Mouse (Mus musculus) forebrain, embryonic 13.5 days (tissue): Measurements from ENCODE around the gene Atp5j2. TPM values are rescaled to one million over a fixed set of nuclear protein-coding genes. Genes with fewer than 3 reads are reported as not detected.

Source experiments
- ATAC-seq: fragments of 200-750 bp; cut with Nextera tagmentation; 2 replicates; pipeline ENCODE4 v1.8.0; 2017
- H3K27ac ChIP-seq: fragments of 300-500 bp; sonication (generic); 2 replicates; pipeline ENCODE4 v1.5.1; 2015; ENCODE audit warnings: inconsistent platforms, mild to moderate bottlenecking, moderate library complexity
- H3K27me3 ChIP-seq: fragments of 300-500 bp; sonication (generic); 2 replicates; pipeline ENCODE4 v1.6.1; 2015; ENCODE audit warnings: mild to moderate bottlenecking, inconsistent platforms
- H3K36me3 ChIP-seq: fragments of 300-500 bp; sonication (generic); 2 replicates; pipeline ENCODE4 v1.6.1; 2015; ENCODE audit warnings: mild to moderate bottlenecking, inconsistent platforms; ENCODE audit not compliant: poor library complexity, severe bottlenecking
- H3K4me1 ChIP-seq: fragments of 300-500 bp; sonication (generic); 2 replicates; pipeline ENCODE4 v1.6.1; 2015; ENCODE audit warnings: inconsistent platforms
- H3K4me2 ChIP-seq: fragments of 300-500 bp; sonication (generic); 2 replicates; pipeline ENCODE4 v1.6.1; 2015; ENCODE audit warnings: inconsistent platforms, mild to moderate bottlenecking, moderate library complexity
- H3K4me3 ChIP-seq: fragments of 300-500 bp; sonication (generic); 2 replicates; pipeline ENCODE4 v1.5.1; 2015; ENCODE audit warnings: mild to moderate bottlenecking, inconsistent platforms
- H3K9ac ChIP-seq: fragments of 300-500 bp; sonication (generic); 2 replicates; pipeline ENCODE4 v1.6.1; 2015; ENCODE audit warnings: mild to moderate bottlenecking, inconsistent platforms
- H3K9me3 ChIP-seq: fragments of 300-500 bp; sonication (generic); replicated peaks from 2 replicates; pipeline ENCODE4 v1.6.1; 2016; ENCODE audit warnings: inconsistent platforms
- WGBS: fragments of 180-500 bp; shearing (Covaris S2); methylation state at CpG from one replicate; pipeline ENCODE4 v1.1.7; 2015; 5-methylcytosine and 5-hydroxymethylcytosine counted together
- polyA plus RNA-seq: library from polyadenylated mRNA; unstranded; fragments of >200 nt; fragmentation: Nextera tagmentation; extraction: Ambion mirVana; gene quantifications from 2 replicates; pipeline ENCODE4 v1.2.1, GENCODE M21; 2015

Gene Atp5j2
- polyA plus RNA-seq, 1 experiment from 2014 or later, result 745 TPM

- WGBS, result under 1% methylated on average over 41 of the region's 41 CpGs
- peak overlapping the region; percentile 89 for H3K4me3 ChIP-seq
- H3K27me3 ChIP-seq, result no peaks in the 10 kb centered on the region
- H3K9me3 ChIP-seq, result no peaks in the 10 kb centered on the region
- peak overlapping the region; percentile 80 for H3K27ac ChIP-seq
- peak; percentile 89 for ATAC-seq
- H3K36me3 ChIP-seq, result peaks cover 44% of the 10 kb centered on the region
- peak overlapping the region; percentile 90 for H3K4me2 ChIP-seq
- peaks cover 21% of the 10 kb centered on the region for H3K4me1 ChIP-seq
- H3K9ac ChIP-seq, result peak overlapping the region; percentile 96
Measured at GRCm38 (mm10) chr5:145190875-145191798, 725 bp downstream of the Atp5j2 start.

- Histone ChIP-seq H3K4me2 (peak overlapping the region; percentile 90), H3K4me1 (peaks cover 21% of the 10 kb centered on the region), H3K36me3 (peaks cover 44% of the 10 kb centered on the region), H3K9me3 (no peaks in the 10 kb centered on the region), H3K27ac (no peak overlapping the region), H3K9ac (peak overlapping the region; percentile 96), H3K27me3 (no peaks in the 10 kb centered on the region), H3K4me3 (peak overlapping the region; percentile 89)
- WGBS, result 57% methylated on average over 5 of the region's 5 CpGs
- ATAC-seq, result no peak
Measured at GRCm38 (mm10) chr5:145190373-145190772, 1.5 kb downstream of the Atp5j2 start.

GRCm38 (mm10) chr5:145189416-145189815 is 2.4 kb downstream of the Atp5j2 start:
- peaks cover 43% of the 10 kb centered on the region for H3K36me3 ChIP-seq
- no peaks in the 10 kb centered on the region for H3K9me3 ChIP-seq
- peaks cover 21% of the 10 kb centered on the region for H3K4me1 ChIP-seq
- ATAC-seq, result no peak
- H3K4me3 ChIP-seq, result no peak overlapping the region
- H3K27me3 ChIP-seq, result no peaks in the 10 kb centered on the region
- no peak overlapping the region for H3K27ac ChIP-seq
- WGBS, result 97% methylated on average over 6 of the region's 6 CpGs
- peak overlapping the region; percentile 90 for H3K4me2 ChIP-seq
- no peak overlapping the region for H3K9ac ChIP-seq

- ATAC-seq, result no peak
- peaks cover 9% of the 10 kb centered on the region for H3K4me1 ChIP-seq
- H3K4me2 ChIP-seq, result no peak overlapping the region
- peaks cover 74% of the 10 kb centered on the region for H3K36me3 ChIP-seq
- no peak overlapping the region for H3K27ac ChIP-seq
- no peaks in the 10 kb centered on the region for H3K9me3 ChIP-seq
- no peak overlapping the region for H3K4me3 ChIP-seq
- WGBS, result 92% methylated on average over 2 of the region's 2 CpGs
- no peak overlapping the region for H3K9ac ChIP-seq
- H3K27me3 ChIP-seq, result no peaks in the 10 kb centered on the region
Measured at GRCm38 (mm10) chr5:145185244-145185643, 6.6 kb downstream of the Atp5j2 start.

- H3K36me3 ChIP-seq, result peaks cover 100% of the 10 kb centered on the region
- WGBS, result 81% methylated on average over 18 of the region's 18 CpGs
- H3K27ac ChIP-seq, result no peak overlapping the region
- no peaks in the 10 kb centered on the region for H3K4me1 ChIP-seq
- H3K4me3 ChIP-seq, result no peak overlapping the region
- no peak for ATAC-seq
- no peak overlapping the region for H3K9ac ChIP-seq
- H3K27me3 ChIP-seq, result no peaks in the 10 kb centered on the region
- no peak overlapping the region for H3K4me2 ChIP-seq
- H3K9me3 ChIP-seq, result no peaks in the 10 kb centered on the region
Measured at GRCm38 (mm10) chr5:145178461-145178980, 13.3 kb downstream of the Atp5j2 start.

- peak overlapping the region; percentile 75 for H3K27ac ChIP-seq
- H3K9me3 ChIP-seq, result no peaks in the 10 kb centered on the region
- H3K36me3 ChIP-seq, result peaks cover 52% of the 10 kb centered on the region
- peak; percentile 77 for ATAC-seq
- WGBS, result under 1% methylated on average over 27 of the region's 28 CpGs
- H3K4me3 ChIP-seq, result peak overlapping the region; percentile 95
- peaks cover 22% of the 10 kb centered on the region for H3K4me1 ChIP-seq
- peak overlapping the region; percentile 97 for H3K4me2 ChIP-seq
- H3K27me3 ChIP-seq, result no peaks in the 10 kb centered on the region
- peak overlapping the region; percentile 96 for H3K9ac ChIP-seq
Measured at GRCm38 (mm10) chr5:145167306-145167661, 24.6 kb downstream of the Atp5j2 start.

GRCm38 (mm10) chr5:145166536-145167305 is 25.1 kb downstream of the Atp5j2 start, which contains the start of the genes Ptcd1 and Cpsf4:
TSS of gene Ptcd1 (minus strand) at chr5:145167108.
TSS of gene Cpsf4 (plus strand) at chr5:145167213.
- H3K27me3 ChIP-seq, result no peaks in the 10 kb centered on the region
- H3K4me1 ChIP-seq, result peaks cover 22% of the 10 kb centered on the region
- peak; percentile 97 for ATAC-seq
- H3K9me3 ChIP-seq, result no peaks in the 10 kb centered on the region
- H3K36me3 ChIP-seq, result peaks cover 51% of the 10 kb centered on the region
- peak within 1 kb of the TSS; percentile 75 for H3K27ac ChIP-seq
- H3K9ac ChIP-seq, result peak within 1 kb of the TSS; percentile 96
- H3K4me3 ChIP-seq, result peak within 1 kb of the TSS; percentile 95
- under 1% methylated on average over 42 of the region's 51 CpGs for WGBS
- peak within 1 kb of the TSS; percentile 97 for H3K4me2 ChIP-seq

- Histone ChIP-seq H3K9me3 (no peaks in the 10 kb centered on the region), H3K4me2 (no peak overlapping the region), H3K27me3 (no peaks in the 10 kb centered on the region), H3K36me3 (peaks cover 51% of the 10 kb centered on the region), H3K4me3 (no peak overlapping the region), H3K9ac (no peak overlapping the region), H3K4me1 (peaks cover 22% of the 10 kb centered on the region), H3K27ac (no peak overlapping the region)
- 89% methylated on average over 15 of the region's 15 CpGs for WGBS
- ATAC-seq, result no peak
Measured at GRCm38 (mm10) chr5:145165184-145165583, 26.7 kb downstream of the Atp5j2 start.

GRCm38 (mm10) chr5:145164710-145165109 is 27.2 kb downstream of the Atp5j2 start:
- WGBS, result 69% methylated on average over 3 of the region's 3 CpGs
- no peak overlapping the region for H3K27ac ChIP-seq
- no peaks in the 10 kb centered on the region for H3K27me3 ChIP-seq
- H3K36me3 ChIP-seq, result peaks cover 53% of the 10 kb centered on the region
- H3K9ac ChIP-seq, result no peak overlapping the region
- H3K4me1 ChIP-seq, result peaks cover 22% of the 10 kb centered on the region
- no peaks in the 10 kb centered on the region for H3K9me3 ChIP-seq
- H3K4me3 ChIP-seq, result no peak overlapping the region
- H3K4me2 ChIP-seq, result no peak overlapping the region
- ATAC-seq, result no peak

- H3K4me3 ChIP-seq, result no peak overlapping the region
- H3K9me3 ChIP-seq, result no peaks in the 10 kb centered on the region
- WGBS, result 91% methylated on average over 14 of the region's 14 CpGs
Measured at GRCm38 (mm10) chr5:145161361-145161760, 30.5 kb downstream of the Atp5j2 start.

GRCm38 (mm10) chr5:145152690-145153089 is 39.2 kb downstream of the Atp5j2 start:
- Histone ChIP-seq H3K4me2 (no peak overlapping the region), H3K4me1 (no peaks in the 10 kb centered on the region), H3K9ac (no peak overlapping the region), H3K27me3 (no peaks in the 10 kb centered on the region), H3K36me3 (peaks cover 94% of the 10 kb centered on the region), H3K9me3 (no peaks in the 10 kb centered on the region), H3K4me3 (no peak overlapping the region), H3K27ac (no peak overlapping the region)
- ATAC-seq, result no peak
- 95% methylated on average over 5 of the region's 5 CpGs for WGBS

More at GRCm38 (mm10) chr5:145161361-145161760, 30.5 kb downstream of the Atp5j2 start:
- Histone ChIP-seq H3K36me3 (peaks cover 81% of the 10 kb centered on the region), H3K27ac (no peak overlapping the region), H3K9ac (no peak overlapping the region), H3K4me2 (no peak overlapping the region), H3K27me3 (no peaks in the 10 kb centered on the region), H3K4me1 (peaks cover 7% of the 10 kb centered on the region)
- ATAC-seq, result no peak

GRCm38 (mm10) chr5:145149294-145149693 is 42.6 kb downstream of the Atp5j2 start:
- H3K9ac ChIP-seq, result no peak overlapping the region
- 86% methylated on average over 6 of the region's 6 CpGs for WGBS
- no peaks in the 10 kb centered on the region for H3K9me3 ChIP-seq
- H3K27me3 ChIP-seq, result no peaks in the 10 kb centered on the region
- H3K36me3 ChIP-seq, result peaks cover 100% of the 10 kb centered on the region
- no peak overlapping the region for H3K4me2 ChIP-seq
- no peaks in the 10 kb centered on the region for H3K4me1 ChIP-seq
- H3K27ac ChIP-seq, result no peak overlapping the region
- no peak overlapping the region for H3K4me3 ChIP-seq
- ATAC-seq, result no peak
